Mouse (Mus musculus): ENCODE results near the gene A430078G23Rik. TPM values are rescaled to one million over a fixed set of nuclear protein-coding genes. Genes with fewer than 3 reads are reported as not detected.
"Not testable (repeated sequence)": the region's sequence is repeated elsewhere in the genome, so short reads cannot be mapped to it uniquely, and the experiment has no call there.

Gene A430078G23Rik
- total and polyA plus RNA-seq, 3 experiments = 2.8 to 3.8 TPM; not detected in 1

DNA sequence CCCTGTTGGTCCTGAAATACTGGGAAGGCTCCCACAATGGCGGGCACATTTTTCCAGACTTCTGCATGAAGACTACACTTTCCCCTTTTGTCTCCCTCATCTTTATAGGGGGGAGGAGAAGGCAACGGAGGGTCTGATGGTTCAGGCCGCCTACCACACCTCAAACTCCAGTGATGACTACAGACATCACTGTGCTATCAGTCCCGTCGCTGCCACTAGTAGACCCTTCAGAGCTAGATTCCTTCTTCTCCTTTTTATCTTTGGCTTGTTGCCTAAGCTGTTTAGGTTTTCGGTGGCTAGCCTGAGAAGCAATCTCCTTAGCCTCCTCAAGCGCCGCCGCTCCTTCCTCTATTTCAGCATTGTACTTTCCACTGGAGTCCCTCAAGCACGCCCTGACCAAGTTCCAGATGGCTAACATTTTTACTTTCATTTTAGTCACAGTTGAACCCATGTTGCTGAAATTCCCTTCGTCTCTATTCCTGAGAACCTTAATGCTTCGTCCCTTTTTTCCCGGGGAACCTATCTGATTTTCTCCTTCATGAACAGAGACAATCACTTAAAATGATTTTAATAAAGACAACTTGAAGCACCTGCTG lies 44.9 kb upstream of the A430078G23Rik start:
- H3K9me3 ChIP-seq (replicated peaks; ENCODE audit: insufficient read depth, low read length); H3K36me3 ChIP-seq (ENCODE audit: control insufficient read depth in 1 of 2, insufficient read depth in 2 of 2, low read length in 2 of 2); H3K27me3 ChIP-seq (ENCODE audit: control insufficient read depth in 1 of 2, insufficient read depth in 2 of 2, low read length in 2 of 2); H3K79me2 ChIP-seq (ENCODE audit: control insufficient read depth, insufficient read depth, low read length, poor library complexity); H3K4me1 ChIP-seq (ENCODE audit: control insufficient read depth in 1 of 2, insufficient read depth in 2 of 2, low read length in 2 of 2): not testable (repeated sequence)
- H3K9ac ChIP-seq (ENCODE audit: control insufficient read depth, low read depth, low read length, poor library complexity, severe bottlenecking) = peak overlapping the region; percentile 53
- TF ChIP-seq EP300 (IDR thresholded peaks at IDR 0.05; ENCODE audit: low read depth in 1 of 2, low read length in 2 of 2) = 0 out of 4 replicates have a peak, but pooled peaks of 1 of the 2 experiments have one; percentile 19
- 0 out of 2 replicates have a peak, but pooled peaks have one; percentile 49 for TF ChIP-seq TBP (IDR thresholded peaks at IDR 0.05; ENCODE audit: low read depth, low read length)
- peak overlapping the region; percentile 25 for H3K27ac ChIP-seq (ENCODE audit: control insufficient read depth, low read depth, low read length)
- peak; percentile 90 for DNase-seq (ENCODE audit: low read depth, low spot score)
- H3K4me3 ChIP-seq (ENCODE audit: control insufficient read depth in 1 of 2, insufficient read depth in 1 of 2, low read depth in 2 of 2, low read length in 2 of 2) = peak overlapping the region; percentile 57 to 59

GRCm38 (mm10) chr8:3309636-3310035 lies 43.6 kb upstream of the A430078G23Rik start:
- Histone ChIP-seq H3K36me3 (ENCODE audit: control insufficient read depth in 1 of 2, insufficient read depth in 2 of 2, low read length in 2 of 2) (peaks cover 0 to 6% of the 10 kb centered on the region in 2 experiments; a peak in 2 of 4 replicates), H3K79me2 (ENCODE audit: control insufficient read depth, insufficient read depth, low read length, poor library complexity) (no peaks in the 10 kb centered on the region), H3K4me3 (ENCODE audit: control insufficient read depth in 1 of 2, insufficient read depth in 1 of 2, low read depth in 2 of 2, low read length in 2 of 2) (peak overlapping the region; percentile 13 to 57; a peak in 2 of 4 replicates), H3K4me1 (ENCODE audit: control insufficient read depth in 1 of 2, insufficient read depth in 2 of 2, low read length in 2 of 2) (peaks cover 0 to 5% of the 10 kb centered on the region in 2 experiments; a peak in 3 of 4 replicates), H3K27me3 (ENCODE audit: control insufficient read depth in 1 of 2, insufficient read depth in 2 of 2, low read length in 2 of 2) (no peaks in the 10 kb centered on the region), H3K9me3 (replicated peaks; ENCODE audit: insufficient read depth, low read length) (no peaks in the 10 kb centered on the region), H3K9ac (ENCODE audit: control insufficient read depth, low read depth, low read length, poor library complexity, severe bottlenecking) (peak overlapping the region; percentile 32; the same call in 1 of the 2 replicates), H3K27ac (ENCODE audit: control insufficient read depth, low read depth, low read length) (no peak overlapping the region)
- TF ChIP-seq UBTF (IDR thresholded peaks at IDR 0.05; ENCODE audit: borderline replicate concordance, insufficient read depth, low read depth, low read length) = no peak
- TF ChIP-seq TCF12 (IDR thresholded peaks at IDR 0.05; ENCODE audit: low read depth, low read length) = no peak
- no peak for TF ChIP-seq ZNF384 (IDR thresholded peaks at IDR 0.05; ENCODE audit: low read depth, low read length)
- no peak for TF ChIP-seq MAZ (IDR thresholded peaks at IDR 0.05; ENCODE audit: low read depth, low read length)
- TF ChIP-seq POLR2A (IDR thresholded peaks at IDR 0.05; ENCODE audit: control insufficient read depth in 1 of 2, insufficient read depth in 1 of 2, low read depth in 1 of 2, low read length in 2 of 2, poor library complexity in 1 of 2) = no peak
- no peak for TF ChIP-seq NRF1 (IDR thresholded peaks at IDR 0.05; ENCODE audit: insufficient read depth, low read depth, low read length, poor library complexity, severe bottlenecking)
- no peak for TF ChIP-seq USF2 (IDR thresholded peaks at IDR 0.05; ENCODE audit: borderline replicate concordance in 1 of 2, insufficient read depth in 1 of 2, low read depth in 1 of 2, low read length in 2 of 2)
- no peak for TF ChIP-seq BHLHE40 (IDR thresholded peaks at IDR 0.05; ENCODE audit: borderline replicate concordance, low read depth, low read length)
- no peak for TF ChIP-seq TBP (IDR thresholded peaks at IDR 0.05; ENCODE audit: low read depth, low read length)
- TF ChIP-seq POLR2AphosphoS2 (IDR thresholded peaks at IDR 0.05; ENCODE audit: low read length) = no peak
- no peak for TF ChIP-seq KAT2A (conservative IDR thresholded peaks at IDR 0.05; ENCODE audit: low read depth, low read length)
- no peak for TF ChIP-seq HCFC1 (IDR thresholded peaks at IDR 0.05; ENCODE audit: low read depth, low read length)
- TF ChIP-seq CHD1 (IDR thresholded peaks at IDR 0.05; ENCODE audit: low read depth, low read length) = no peak
- no peak for TF ChIP-seq EP300 (IDR thresholded peaks at IDR 0.05; ENCODE audit: low read depth in 1 of 2, low read length in 2 of 2)
- TF ChIP-seq MEF2A (IDR thresholded peaks at IDR 0.05; ENCODE audit: extremely low read depth, insufficient replicate concordance, low read depth, low read length, poor library complexity, severe bottlenecking) = no peak
- TF ChIP-seq MXI1 (IDR thresholded peaks at IDR 0.05; ENCODE audit: low read depth, low read length) = no peak
- TF ChIP-seq RAD21 (IDR thresholded peaks at IDR 0.05; ENCODE audit: low read depth, low read length) = no peak
- no peak for TF ChIP-seq NELFE (IDR thresholded peaks at IDR 0.05; ENCODE audit: low read depth, low read length)
- TF ChIP-seq TAL1 (IDR thresholded peaks at IDR 0.05; ENCODE audit: low read length) = no peak
- DNase-seq (ENCODE audit: low read depth, low spot score) = peak; percentile 59
